Mouse (Mus musculus): ENCODE results near the gene Scin.
A peak's percentile ranks its signal among the peaks of the same experiment; 100 is the strongest.

The Scin gene

GRCm38 (mm10) chr12:40108143-40108542, 25.9 kb downstream of the Scin start:
- no peak for DNase-seq (ENCODE audit: low read depth)

DNA sequence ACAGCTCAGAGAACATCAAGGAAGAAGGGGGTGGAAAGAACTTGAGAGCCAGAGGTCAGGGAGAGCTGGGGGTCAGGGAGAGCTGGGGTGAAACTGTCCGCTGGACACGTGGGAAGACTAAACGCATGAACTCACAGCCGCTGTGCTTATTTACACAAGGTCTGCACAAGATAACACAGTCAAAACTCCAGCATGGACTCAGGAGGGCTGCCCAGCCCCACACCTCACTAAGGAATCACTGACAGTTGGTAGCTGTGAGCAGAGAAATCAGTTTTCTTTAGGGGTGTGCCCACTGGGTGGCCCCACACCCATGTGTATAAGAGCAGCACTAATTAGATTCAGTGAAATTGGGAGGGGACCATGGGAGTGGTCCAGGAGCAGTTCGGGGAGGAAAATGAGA, 27.2 kb downstream of the Scin start:
- no peak for DNase-seq (ENCODE audit: low read depth)

DNA sequence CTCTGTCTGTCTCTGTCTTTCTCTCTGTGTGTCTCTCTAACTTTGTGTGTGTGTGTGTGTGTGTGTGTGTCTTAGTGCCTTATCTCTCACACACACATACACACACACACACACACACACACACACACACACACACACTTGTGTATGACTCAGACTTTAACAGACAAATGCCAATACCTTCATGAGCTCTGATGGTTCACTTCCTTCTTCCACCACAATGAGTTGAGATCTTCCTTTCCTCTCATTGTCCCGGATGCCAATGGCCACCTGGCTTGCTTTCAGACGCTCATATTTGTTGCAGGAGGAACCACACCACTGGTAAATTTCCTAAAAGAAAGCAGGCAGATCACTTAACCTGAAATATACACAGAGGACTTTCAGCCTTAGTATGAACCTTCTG, 29.3 kb downstream of the Scin start:
- DNase-seq (ENCODE audit: low read depth) = no peak

DNA sequence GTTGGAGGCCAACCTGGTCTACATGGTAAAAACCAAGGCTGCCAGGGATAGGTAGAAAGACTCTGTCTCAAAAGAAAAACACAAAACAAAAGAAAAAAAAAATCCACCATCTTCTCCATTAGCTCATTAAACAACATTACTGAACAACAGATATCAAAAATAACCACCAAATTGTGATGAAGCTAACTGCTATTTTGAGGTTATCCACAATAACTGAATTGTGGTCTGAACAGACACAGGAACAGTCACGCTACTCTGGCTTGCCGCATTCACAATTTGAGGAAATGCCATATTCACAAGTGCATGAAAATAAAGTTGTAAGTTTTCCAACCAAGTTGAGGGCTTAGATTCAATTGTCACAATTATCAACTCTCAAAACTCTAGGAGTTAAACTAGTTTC, 31.7 kb downstream of the Scin start:
- DNase-seq (ENCODE audit: low read depth) = no peak

DNA sequence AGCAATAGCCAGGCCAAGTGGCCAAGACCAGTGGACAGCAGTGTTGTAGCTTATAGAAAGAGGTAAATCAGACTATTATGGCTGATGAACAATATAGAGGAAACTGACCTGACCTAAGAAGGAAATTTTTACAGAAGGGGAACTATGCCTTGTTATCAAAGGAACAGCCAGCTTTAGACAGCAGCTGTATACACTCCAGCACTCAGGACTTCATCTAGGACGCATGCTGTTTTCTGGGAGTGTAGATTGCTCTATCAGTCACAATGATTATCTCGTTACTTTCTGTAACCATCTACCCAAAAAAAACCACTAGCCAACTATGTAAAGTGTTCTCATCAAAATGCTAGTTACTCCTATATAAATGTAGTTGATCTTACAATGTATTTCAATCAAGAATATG, 34.6 kb downstream of the Scin start:
- DNase-seq (ENCODE audit: low read depth) = no peak

- no peak for DNase-seq (ENCODE audit: low read depth)
These were observed 36.6 kb downstream of the Scin start for GRCm38 (mm10) chr12:40097449-40097848.

GRCm38 (mm10) chr12:40097023-40097422, 37.0 kb downstream of the Scin start:
- no peak for DNase-seq (ENCODE audit: low read depth)

GRCm38 (mm10) chr12:40096453-40096852, 37.6 kb downstream of the Scin start:
- no peak for DNase-seq (ENCODE audit: low read depth)

DNA sequence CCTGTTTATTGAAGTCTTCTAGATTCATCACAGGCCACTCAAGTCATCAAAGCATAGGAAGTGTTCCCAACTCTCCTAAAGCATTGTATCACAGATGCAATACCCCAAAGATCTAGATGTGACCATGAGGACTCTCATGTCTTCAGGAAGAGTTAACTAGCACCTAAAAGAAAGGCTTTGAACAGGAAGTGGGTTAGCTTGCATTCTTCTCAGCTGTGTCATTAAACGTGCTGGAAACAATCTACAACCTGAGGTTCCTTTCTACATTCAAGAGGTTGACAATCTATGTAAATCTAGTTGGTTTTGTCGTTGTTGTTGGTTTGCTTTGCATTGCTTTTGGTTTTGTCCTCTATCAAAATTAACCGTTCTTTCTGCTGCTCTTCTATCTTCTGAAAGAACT, 44.0 kb downstream of the Scin start:
- DNase-seq (ENCODE audit: low read depth) = no peak

DNA sequence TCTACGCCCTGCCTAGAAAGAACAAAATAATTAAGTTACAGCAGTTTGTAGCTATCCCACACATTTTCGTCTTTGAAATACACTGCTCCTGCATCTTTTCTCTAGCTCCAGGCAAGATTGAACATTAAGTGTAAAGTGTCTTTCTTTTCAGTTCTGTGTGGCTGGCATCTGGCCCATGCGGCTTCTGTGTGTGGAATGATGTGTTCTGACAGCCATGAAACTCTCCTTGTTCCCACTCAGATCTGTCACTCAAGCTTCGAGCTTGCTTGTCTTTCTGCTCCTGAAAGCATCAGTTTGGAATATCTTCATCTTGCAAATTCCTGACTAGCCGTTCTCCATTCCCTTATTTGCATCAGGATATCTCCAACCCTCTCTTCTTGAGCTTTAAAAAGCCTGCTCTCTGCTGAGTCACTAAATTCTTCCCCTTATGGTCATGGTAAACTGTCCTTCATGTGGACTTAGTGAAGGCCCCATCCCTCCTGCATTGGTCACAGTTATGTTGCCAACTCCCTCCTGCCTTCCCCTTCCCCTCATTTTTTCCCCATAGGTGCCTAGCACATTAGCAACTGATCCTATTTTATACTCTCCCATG, 48.2 kb downstream of the Scin start:
- no peak for DNase-seq (ENCODE audit: low read depth)

GRCm38 (mm10) chr12:40082453-40083238, 51.4 kb downstream of the Scin start:
- DNase-seq (ENCODE audit: low read depth) = peak; percentile 8

DNA sequence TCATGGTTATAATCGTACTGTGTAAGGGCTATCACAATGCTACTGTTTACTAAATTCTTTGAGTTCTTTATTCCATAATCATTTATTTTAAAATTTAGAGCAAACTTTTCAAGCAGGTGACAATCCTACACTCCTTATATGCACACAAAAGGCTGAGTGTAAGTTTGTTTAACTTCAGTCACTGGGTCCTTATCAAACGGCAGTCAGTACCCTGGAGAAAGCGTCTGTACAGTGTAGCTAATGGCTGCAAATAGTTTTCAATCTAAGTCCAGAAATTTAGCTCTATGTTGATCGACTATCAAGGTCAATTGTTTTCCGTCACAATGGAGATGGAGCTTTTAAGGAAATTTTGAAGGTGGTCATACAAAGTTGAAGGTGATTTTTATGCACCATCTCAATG, 52.0 kb downstream of the Scin start:
- no peak for DNase-seq (ENCODE audit: low read depth)

GRCm38 (mm10) chr12:40073660-40074059, 60.4 kb downstream of the Scin start:
- peak; percentile 7 for DNase-seq (ENCODE audit: low read depth)

DNA sequence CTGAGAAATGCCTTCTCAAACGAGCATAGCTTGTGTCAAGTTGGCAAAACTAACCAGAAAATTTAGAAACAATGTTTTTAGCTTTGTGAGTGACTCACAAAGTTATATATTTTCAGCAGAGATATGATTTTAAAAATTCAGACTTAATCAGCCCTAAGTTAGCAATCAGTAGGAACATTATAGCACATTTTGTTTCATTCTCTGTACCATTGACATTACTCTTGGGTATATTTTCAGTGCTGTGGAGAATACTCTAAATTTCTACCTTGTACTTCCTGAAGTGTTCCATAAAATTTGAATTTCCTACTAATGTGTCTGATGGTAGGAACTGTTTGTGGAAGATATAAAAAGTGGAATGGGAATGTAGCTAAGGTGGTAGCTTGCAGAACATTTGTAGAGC, 87.0 kb downstream of the Scin start:
- no peak for DNase-seq (ENCODE audit: low read depth)

GRCm38 (mm10) chr12:40043816-40044585, 90.0 kb downstream of the Scin start:
- DNase-seq (ENCODE audit: low read depth) = no peak

DNA sequence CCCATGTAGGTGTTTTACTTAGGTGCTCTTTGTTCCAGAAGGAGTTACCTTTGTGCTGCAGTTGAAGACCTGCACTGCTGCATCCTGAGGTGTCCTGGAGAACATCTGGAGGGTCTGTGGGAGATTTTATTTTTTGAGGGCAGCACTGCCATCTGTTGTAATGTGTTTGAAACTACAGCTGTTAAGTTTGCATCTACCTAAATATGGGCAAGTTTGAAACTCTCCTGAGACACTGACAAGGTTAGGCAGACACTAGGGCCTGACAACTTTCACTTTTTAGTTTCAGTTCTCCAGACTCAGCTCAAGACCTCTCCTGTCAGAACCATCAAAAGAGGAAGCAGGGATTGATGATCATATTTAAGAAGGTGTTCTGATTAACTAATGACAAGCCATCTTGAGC, 94.0 kb downstream of the Scin start:
- DNase-seq (ENCODE audit: low read depth) = no peak

DNA sequence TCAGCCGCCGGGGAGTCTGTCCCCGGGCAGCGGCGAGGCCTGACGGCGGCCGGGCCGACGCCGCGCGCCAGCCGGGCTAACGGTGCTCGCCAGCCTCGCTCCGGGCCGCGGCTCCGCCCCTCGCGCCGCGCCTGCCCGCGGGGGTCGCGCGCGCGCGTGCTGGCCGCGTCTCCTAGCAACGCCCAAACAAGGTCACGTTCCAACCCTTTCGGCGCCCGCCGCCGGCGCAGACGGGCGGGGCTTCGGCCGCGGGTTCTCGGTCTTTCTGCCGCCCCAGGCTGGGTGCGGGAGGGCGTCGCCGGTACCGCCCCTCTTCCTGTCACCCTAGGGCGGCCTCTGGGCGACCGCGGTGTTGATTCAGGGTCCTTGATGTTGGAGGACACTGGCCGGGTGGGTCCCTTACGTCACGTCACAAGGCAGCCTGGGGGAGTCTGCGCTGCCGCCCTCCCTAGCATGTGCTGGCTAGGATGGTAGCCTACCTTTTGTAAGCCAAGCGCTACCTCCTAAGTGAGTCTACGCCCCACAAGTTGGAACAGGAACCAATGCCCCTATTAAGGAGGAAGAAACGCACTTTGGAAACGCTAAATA, 96.1 kb downstream of the Scin start, which contains the start of gene Arl4a:
Arl4a (minus strand) TSS at position 150 of the 588 bp plus-strand sequence.
- DNase-seq (ENCODE audit: low read depth) = no peak

DNA sequence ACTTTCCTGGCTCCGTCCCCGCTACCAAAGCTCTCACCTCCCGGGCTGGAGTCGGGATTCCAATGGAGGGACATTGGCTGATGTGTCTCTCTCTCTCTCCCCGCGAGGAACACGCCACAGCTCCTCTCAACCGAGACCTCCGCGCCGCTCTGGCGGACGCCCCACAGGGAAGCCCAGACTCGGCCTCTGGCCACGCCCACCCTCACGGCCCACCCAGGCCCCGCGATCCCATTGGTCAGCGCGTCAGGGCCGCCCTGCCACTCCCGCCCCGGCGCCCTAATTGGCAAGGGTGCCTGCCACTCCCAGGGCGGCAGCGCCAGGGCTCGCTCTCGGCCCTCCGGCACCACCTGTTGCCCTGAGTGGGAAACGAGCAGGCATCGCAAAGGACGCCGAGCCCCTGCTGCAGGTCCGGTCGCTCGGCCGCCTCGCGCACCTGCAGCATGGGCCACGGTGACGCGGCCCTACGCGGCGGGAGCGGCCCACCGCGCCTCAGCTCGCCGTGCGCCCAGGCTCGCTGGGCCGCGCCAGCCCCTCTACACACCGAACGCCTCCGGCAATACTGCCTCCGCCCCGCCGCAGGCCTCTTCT, 96.7 kb downstream of the Scin start:
- peak; percentile 76 for DNase-seq (ENCODE audit: low read depth)

DNA sequence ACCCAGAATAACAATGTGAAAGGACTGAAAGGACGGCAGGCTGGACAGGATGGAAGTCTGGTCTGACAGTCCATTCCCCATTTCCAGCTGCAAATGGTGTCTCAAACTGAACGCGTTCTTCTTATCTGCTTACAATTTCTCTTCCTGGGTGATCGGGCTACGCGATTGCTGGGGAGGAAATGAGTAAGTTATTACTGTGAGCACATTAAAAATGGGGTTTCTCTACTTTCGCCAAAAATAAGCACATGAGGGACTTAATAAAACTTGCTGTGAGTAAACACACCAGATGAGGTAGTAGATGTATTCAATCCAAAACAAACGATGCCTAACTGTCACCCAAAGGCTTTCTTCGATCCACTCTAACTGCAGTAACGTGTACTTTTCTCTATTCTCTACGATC, 97.4 kb downstream of the Scin start:
- DNase-seq (ENCODE audit: low read depth) = no peak

DNA sequence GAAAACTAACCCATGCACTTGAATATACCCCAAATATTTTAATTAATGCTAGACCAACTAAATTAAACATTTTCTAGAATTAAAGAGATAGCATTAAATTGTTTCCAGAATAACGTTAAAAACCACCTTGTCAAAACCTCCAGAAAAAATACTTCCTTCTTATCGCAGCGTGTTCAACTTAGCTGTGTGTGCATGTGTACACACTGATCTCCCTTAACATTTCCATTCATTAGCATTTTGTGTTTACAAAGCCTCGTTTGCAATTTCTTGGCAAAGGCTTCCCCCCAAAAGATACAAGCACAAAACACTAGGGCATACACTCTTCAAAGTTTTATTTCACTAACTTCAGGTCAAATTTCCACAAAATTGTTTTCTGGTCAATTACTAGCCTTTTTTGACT, 98.5 kb downstream of the Scin start:
- DNase-seq (ENCODE audit: low read depth) = no peak

- peak; percentile 36 for DNase-seq (ENCODE audit: low read depth)
These were observed 104.8 kb downstream of the Scin start for GRCm38 (mm10) chr12:40029201-40029600.

DNA sequence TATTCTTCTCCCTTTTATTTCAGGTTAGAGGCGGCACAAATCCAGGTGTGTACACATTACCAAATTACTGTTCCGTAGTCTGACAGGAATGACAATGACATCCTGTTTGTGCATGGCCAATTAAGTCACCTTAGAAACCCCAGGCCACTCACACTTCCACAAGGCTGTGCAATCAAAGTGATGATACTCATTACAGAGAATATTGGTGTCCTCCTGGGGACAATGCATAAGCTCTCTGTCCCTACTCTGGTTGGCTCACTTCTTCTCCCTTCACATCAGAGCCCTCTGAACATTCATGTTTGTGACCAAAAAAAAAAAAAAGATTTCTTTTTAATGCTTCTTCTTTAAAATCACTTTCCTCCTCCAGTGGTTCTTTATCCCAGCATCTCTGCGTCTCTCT, 106.2 kb downstream of the Scin start:
- no peak for DNase-seq (ENCODE audit: low read depth)

All from fibroblast of lung, adult 2 months (primary cell).